Mouse (Mus musculus): ENCODE results near the gene Hmgb1.

Hmgb1 gene

GRCm38 (mm10) chr5:149184104-149184843, at the start of gene Hmgb1, which contains the start of gene Uspl1:
TSS of gene Hmgb1 (minus strand) at chr5:149184489.
TSS of gene Uspl1 (plus strand) at chr5:149184350.
- DNase-seq (ENCODE audit: extremely low read depth, low read depth): peak; percentile 98

GRCm38 (mm10) chr5:149229619-149230339, 45.5 kb upstream of the Hmgb1 start:
- DNase-seq (ENCODE audit: extremely low read depth, low read depth): no peak

GRCm38 (mm10) chr5:149228700-149229618, 44.7 kb upstream of the Hmgb1 start:
- peak; percentile 86 for DNase-seq (ENCODE audit: extremely low read depth, low read depth)

GRCm38 (mm10) chr5:149224666-149225065, 40.4 kb upstream of the Hmgb1 start:
- no peak for DNase-seq (ENCODE audit: extremely low read depth, low read depth)

- peak; percentile 72 for DNase-seq (ENCODE audit: extremely low read depth, low read depth)
Observed at GRCm38 (mm10) chr5:149221355-149221754, 37.1 kb upstream of the Hmgb1 start.

GRCm38 (mm10) chr5:149219493-149219892, 35.2 kb upstream of the Hmgb1 start:
- DNase-seq (ENCODE audit: extremely low read depth, low read depth): no peak

- no peak for DNase-seq (ENCODE audit: extremely low read depth, low read depth)
Observed at GRCm38 (mm10) chr5:149217524-149218357, 33.5 kb upstream of the Hmgb1 start.

- no peak for DNase-seq (ENCODE audit: extremely low read depth, low read depth)
Observed at GRCm38 (mm10) chr5:149215540-149215939, 31.3 kb upstream of the Hmgb1 start.

GRCm38 (mm10) chr5:149212806-149213205, 28.5 kb upstream of the Hmgb1 start:
- no peak for DNase-seq (ENCODE audit: extremely low read depth, low read depth)

GRCm38 (mm10) chr5:149211041-149211440, 26.8 kb upstream of the Hmgb1 start:
- no peak for DNase-seq (ENCODE audit: extremely low read depth, low read depth)

GRCm38 (mm10) chr5:149209328-149209727, 25.0 kb upstream of the Hmgb1 start:
- no peak for DNase-seq (ENCODE audit: extremely low read depth, low read depth)

GRCm38 (mm10) chr5:149208776-149209175, 24.5 kb upstream of the Hmgb1 start:
- no peak for DNase-seq (ENCODE audit: extremely low read depth, low read depth)

- DNase-seq (ENCODE audit: extremely low read depth, low read depth): no peak
Observed at GRCm38 (mm10) chr5:149207661-149208060, 23.4 kb upstream of the Hmgb1 start.

- DNase-seq (ENCODE audit: extremely low read depth, low read depth): no peak
Observed at GRCm38 (mm10) chr5:149206286-149206685, 22.0 kb upstream of the Hmgb1 start.

GRCm38 (mm10) chr5:149205265-149205664, 21.0 kb upstream of the Hmgb1 start:
- DNase-seq (ENCODE audit: extremely low read depth, low read depth): no peak

GRCm38 (mm10) chr5:149204822-149205221, 20.5 kb upstream of the Hmgb1 start:
- DNase-seq (ENCODE audit: extremely low read depth, low read depth): no peak

- no peak for DNase-seq (ENCODE audit: extremely low read depth, low read depth)
Observed at GRCm38 (mm10) chr5:149203796-149204375, 19.6 kb upstream of the Hmgb1 start.

GRCm38 (mm10) chr5:149202941-149203340, 18.7 kb upstream of the Hmgb1 start:
- no peak for DNase-seq (ENCODE audit: extremely low read depth, low read depth)

GRCm38 (mm10) chr5:149198782-149199181, 14.5 kb upstream of the Hmgb1 start:
- DNase-seq (ENCODE audit: extremely low read depth, low read depth): no peak

GRCm38 (mm10) chr5:149196611-149197010, 12.3 kb upstream of the Hmgb1 start:
- no peak for DNase-seq (ENCODE audit: extremely low read depth, low read depth)
